Mouse (Mus musculus): Measurements from ENCODE around the gene Ttc28. TPM values are rescaled to one million over a fixed set of nuclear protein-coding genes. Genes with fewer than 3 reads are reported as not detected.
A peak's percentile ranks its signal among the peaks of the same experiment; 100 is the strongest.

The Ttc28 gene
- polyA plus RNA-seq, 1 experiment from 2014 or later: 0.85 TPM

DNA sequence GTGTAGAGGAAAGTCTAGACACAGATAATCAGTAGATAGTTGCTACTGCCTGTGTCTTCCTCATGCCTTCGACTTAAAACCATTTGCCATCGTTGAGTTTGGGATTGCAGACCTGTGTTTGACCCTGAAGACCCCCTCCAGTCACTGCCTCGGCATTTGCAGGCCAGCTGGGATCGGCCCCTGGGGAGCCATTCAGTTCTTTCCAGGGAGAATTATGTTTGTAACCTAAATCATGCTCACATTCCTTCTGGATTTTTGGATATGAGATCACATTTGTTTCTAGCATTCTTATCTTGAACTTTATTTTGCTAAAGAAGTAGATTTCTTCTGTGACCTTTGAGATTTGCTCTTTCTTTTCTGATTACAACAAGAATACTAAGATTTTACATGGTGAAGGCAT lies 80.5 kb downstream of the Ttc28 start:
- no peak for ATAC-seq (ENCODE audit: low read depth)
- no peak overlapping the region for H3K9ac ChIP-seq (ENCODE audit: low read depth, low read length)
- no peak overlapping the region for H3K4me2 ChIP-seq (ENCODE audit: low read depth, low read length)
- no peaks in the 10 kb centered on the region for H3K36me3 ChIP-seq (ENCODE audit: control insufficient read depth, insufficient read depth)
- H3K4me1 ChIP-seq (ENCODE audit: control insufficient read depth, low read depth, low read length): no peaks in the 10 kb centered on the region
- H3K27ac ChIP-seq (ENCODE audit: low read length): no peak overlapping the region
- 45% methylated on average over 4 of the region's 4 CpGs for WGBS (ENCODE audit: insufficient replicate concordance)
- no peak overlapping the region for H3K4me3 ChIP-seq (ENCODE audit: low read depth, low read length)
- H3K27me3 ChIP-seq (ENCODE audit: control insufficient read depth, insufficient read depth, low read depth, low read length): no peaks in the 10 kb centered on the region
- no peaks in the 10 kb centered on the region for H3K9me3 ChIP-seq (replicated peaks; ENCODE audit: control insufficient read depth, low read length)

DNA sequence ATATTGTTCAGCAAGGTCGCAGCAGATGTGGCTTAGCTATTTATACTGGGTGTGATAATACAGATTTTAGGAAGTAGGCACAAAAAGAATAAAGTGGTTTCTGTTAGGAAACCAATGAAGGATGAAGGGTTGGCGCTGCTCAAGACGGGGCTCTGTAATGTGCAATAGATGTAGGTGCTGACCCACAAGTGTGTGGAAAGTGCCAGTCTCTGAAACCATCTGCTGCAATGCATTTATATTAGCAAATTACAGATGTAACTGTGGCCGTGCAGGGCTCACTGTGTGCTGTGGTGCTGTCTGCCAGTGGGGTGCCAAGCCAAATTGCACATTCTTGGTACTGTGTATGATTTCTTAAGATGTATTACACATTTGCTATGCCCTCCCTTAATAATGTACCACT lies 81.3 kb downstream of the Ttc28 start:
- ATAC-seq (ENCODE audit: low read depth): no peak

DNA sequence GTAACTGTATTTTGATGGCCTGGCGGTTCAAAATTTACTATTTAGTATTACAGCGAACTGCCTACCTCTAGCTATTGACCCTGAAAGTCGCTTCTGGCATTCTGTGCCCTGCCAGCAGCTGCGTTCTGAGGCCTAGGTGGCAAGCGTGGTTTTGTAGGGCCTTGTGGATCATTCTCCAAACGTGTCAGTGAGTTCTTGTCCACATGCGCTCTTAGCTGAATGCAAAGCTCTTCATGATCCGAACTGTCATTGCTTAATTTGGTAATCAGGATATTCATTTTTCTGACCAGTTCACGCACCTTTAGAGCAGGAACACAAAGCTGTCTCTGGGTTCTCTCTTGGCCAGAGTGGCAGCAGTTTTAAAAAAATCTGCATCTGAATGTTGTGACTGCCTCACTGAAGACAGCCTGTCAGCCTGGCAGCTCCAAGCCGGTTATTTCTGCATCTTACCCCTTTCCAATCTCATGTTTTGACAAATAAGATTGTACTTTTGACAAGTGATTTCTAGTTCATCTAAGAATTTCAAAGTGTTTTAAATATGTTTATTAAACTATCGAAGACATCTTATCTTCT lies 88.0 kb downstream of the Ttc28 start:
- no peak overlapping the region for H3K27ac ChIP-seq (ENCODE audit: low read length)
- H3K4me1 ChIP-seq (ENCODE audit: control insufficient read depth, low read depth, low read length): no peaks in the 10 kb centered on the region
- no peaks in the 10 kb centered on the region for H3K9me3 ChIP-seq (replicated peaks; ENCODE audit: control insufficient read depth, low read length)
- H3K4me3 ChIP-seq (ENCODE audit: low read depth, low read length): no peak overlapping the region
- H3K36me3 ChIP-seq (ENCODE audit: control insufficient read depth, insufficient read depth): no peaks in the 10 kb centered on the region
- no peaks in the 10 kb centered on the region for H3K27me3 ChIP-seq (ENCODE audit: control insufficient read depth, insufficient read depth, low read depth, low read length)
- WGBS (ENCODE audit: insufficient replicate concordance): 62% methylated on average over 11 of the region's 11 CpGs
- H3K4me2 ChIP-seq (ENCODE audit: low read depth, low read length): no peak overlapping the region
- no peak overlapping the region for H3K9ac ChIP-seq (ENCODE audit: low read depth, low read length)
- ATAC-seq (ENCODE audit: low read depth): no peak

More for the DNA sequence above, 81.3 kb downstream of the Ttc28 start:
- no peak overlapping the region for H3K4me2 ChIP-seq (ENCODE audit: low read depth, low read length)
- no peaks in the 10 kb centered on the region for H3K9me3 ChIP-seq (replicated peaks; ENCODE audit: control insufficient read depth, low read length)
- no peak overlapping the region for H3K9ac ChIP-seq (ENCODE audit: low read depth, low read length)
- H3K4me3 ChIP-seq (ENCODE audit: low read depth, low read length): no peak overlapping the region
- H3K27ac ChIP-seq (ENCODE audit: low read length): no peak overlapping the region
- no peaks in the 10 kb centered on the region for H3K4me1 ChIP-seq (ENCODE audit: control insufficient read depth, low read depth, low read length)
- no peaks in the 10 kb centered on the region for H3K36me3 ChIP-seq (ENCODE audit: control insufficient read depth, insufficient read depth)
- 50% methylated on average over 4 of the region's 4 CpGs for WGBS (ENCODE audit: insufficient replicate concordance)
- no peaks in the 10 kb centered on the region for H3K27me3 ChIP-seq (ENCODE audit: control insufficient read depth, insufficient read depth, low read depth, low read length)

DNA sequence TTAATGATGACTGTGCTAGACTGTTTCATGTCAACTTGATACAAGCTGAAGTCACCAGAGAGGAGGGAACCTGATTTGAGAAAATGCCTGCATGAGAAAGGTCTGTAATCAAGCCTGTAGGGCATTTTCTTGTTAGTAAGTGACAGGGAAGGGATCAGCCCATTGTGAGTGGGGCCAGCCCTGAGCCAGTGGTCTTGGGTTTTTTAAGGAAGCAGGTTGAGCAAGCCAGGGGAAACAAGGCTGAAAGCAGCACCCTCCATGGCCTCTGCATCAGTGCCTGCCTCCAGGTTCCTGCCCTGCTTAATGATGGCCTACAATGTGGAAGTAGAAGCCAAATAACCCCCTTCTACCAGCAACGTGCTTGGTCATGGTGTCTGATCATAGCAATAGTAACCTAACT lies 89.0 kb downstream of the Ttc28 start:
- no peaks in the 10 kb centered on the region for H3K27me3 ChIP-seq (ENCODE audit: control insufficient read depth, insufficient read depth, low read depth, low read length)
- no peaks in the 10 kb centered on the region for H3K9me3 ChIP-seq (replicated peaks; ENCODE audit: control insufficient read depth, low read length)
- H3K36me3 ChIP-seq (ENCODE audit: control insufficient read depth, insufficient read depth): no peaks in the 10 kb centered on the region
- H3K4me3 ChIP-seq (ENCODE audit: low read depth, low read length): no peak overlapping the region
- no peak for ATAC-seq (ENCODE audit: low read depth)
- 35% methylated on average over 1 of the region's 1 CpGs for WGBS (ENCODE audit: insufficient replicate concordance)
- H3K9ac ChIP-seq (ENCODE audit: low read depth, low read length): no peak overlapping the region
- H3K27ac ChIP-seq (ENCODE audit: low read length): no peak overlapping the region
- H3K4me2 ChIP-seq (ENCODE audit: low read depth, low read length): no peak overlapping the region
- H3K4me1 ChIP-seq (ENCODE audit: control insufficient read depth, low read depth, low read length): no peaks in the 10 kb centered on the region

DNA sequence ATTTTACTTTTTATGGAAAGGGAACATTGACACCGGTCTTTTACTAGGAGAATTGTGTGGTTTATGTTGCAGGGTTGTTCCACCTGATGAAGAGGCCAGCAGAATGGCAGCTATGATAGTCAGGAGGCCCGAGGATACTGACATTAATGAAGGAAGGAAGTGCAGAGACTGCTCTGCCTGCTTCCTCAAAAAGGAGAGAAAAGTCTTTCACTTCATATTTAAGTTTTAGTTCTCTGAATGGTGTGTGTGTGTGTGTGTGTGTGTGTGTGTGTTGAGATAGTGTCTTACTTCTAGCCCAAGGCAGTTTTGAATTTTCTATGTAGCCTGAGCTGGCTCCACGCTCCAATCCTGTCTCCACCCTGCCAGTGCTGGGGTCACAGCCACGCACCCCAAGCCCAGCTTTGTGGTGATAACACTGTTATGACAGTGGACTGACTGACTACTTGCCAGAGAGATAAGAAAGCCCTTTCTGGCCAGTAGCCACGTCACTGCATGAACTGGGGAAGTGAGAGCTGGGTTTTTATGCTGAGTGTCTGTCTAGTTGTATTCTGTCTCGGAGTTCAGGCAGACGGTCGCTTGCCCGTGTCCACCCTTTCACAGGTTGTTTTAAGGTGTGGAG lies 90.7 kb downstream of the Ttc28 start:
- Histone ChIP-seq H3K36me3 (ENCODE audit: control insufficient read depth, insufficient read depth) (no peaks in the 10 kb centered on the region), H3K4me3 (ENCODE audit: low read depth, low read length) (no peak overlapping the region), H3K9ac (ENCODE audit: low read depth, low read length) (no peak overlapping the region), H3K4me2 (ENCODE audit: low read depth, low read length) (no peak overlapping the region), H3K27me3 (ENCODE audit: control insufficient read depth, insufficient read depth, low read depth, low read length) (no peaks in the 10 kb centered on the region), H3K9me3 (replicated peaks; ENCODE audit: control insufficient read depth, low read length) (no peaks in the 10 kb centered on the region), H3K4me1 (ENCODE audit: control insufficient read depth, low read depth, low read length) (no peaks in the 10 kb centered on the region), H3K27ac (ENCODE audit: low read length) (no peak overlapping the region)
- 14% methylated on average over 9 of the region's 9 CpGs for WGBS (ENCODE audit: insufficient replicate concordance)
- peak; percentile 16; the same call in 1 of the 2 replicates for ATAC-seq (ENCODE audit: low read depth)

DNA sequence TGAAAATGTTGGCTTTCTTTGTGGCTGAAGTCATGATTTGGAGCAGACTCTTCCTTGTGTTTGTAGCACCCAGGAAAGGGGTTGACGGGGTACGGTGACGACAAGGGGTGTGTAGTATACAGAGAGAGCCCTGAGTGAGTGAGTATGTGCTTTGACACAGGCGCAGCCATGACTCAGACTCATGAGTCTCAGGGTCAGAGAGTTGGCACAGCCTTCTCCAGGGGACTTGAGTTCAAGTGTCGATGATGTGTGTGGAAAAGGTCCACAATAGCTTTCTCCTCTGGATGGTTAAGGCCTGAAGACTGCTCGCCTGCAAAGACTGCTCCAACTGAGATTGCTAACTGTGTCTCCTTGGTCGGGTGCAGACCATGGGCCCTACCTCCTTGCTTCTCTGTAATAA lies 97.1 kb downstream of the Ttc28 start:
- no peak for ATAC-seq (ENCODE audit: low read depth)
- no peak overlapping the region for H3K4me3 ChIP-seq (ENCODE audit: low read depth, low read length)
- H3K27ac ChIP-seq (ENCODE audit: low read length): no peak overlapping the region
- H3K4me2 ChIP-seq (ENCODE audit: low read depth, low read length): no peak overlapping the region
- H3K4me1 ChIP-seq (ENCODE audit: control insufficient read depth, low read depth, low read length): no peaks in the 10 kb centered on the region
- no peaks in the 10 kb centered on the region for H3K36me3 ChIP-seq (ENCODE audit: control insufficient read depth, insufficient read depth)
- 71% methylated on average over 7 of the region's 7 CpGs for WGBS (ENCODE audit: insufficient replicate concordance)
- no peak overlapping the region for H3K9ac ChIP-seq (ENCODE audit: low read depth, low read length)
- no peaks in the 10 kb centered on the region for H3K9me3 ChIP-seq (replicated peaks; ENCODE audit: control insufficient read depth, low read length)
- H3K27me3 ChIP-seq (ENCODE audit: control insufficient read depth, insufficient read depth, low read depth, low read length): peaks cover 31% of the 10 kb centered on the region

DNA sequence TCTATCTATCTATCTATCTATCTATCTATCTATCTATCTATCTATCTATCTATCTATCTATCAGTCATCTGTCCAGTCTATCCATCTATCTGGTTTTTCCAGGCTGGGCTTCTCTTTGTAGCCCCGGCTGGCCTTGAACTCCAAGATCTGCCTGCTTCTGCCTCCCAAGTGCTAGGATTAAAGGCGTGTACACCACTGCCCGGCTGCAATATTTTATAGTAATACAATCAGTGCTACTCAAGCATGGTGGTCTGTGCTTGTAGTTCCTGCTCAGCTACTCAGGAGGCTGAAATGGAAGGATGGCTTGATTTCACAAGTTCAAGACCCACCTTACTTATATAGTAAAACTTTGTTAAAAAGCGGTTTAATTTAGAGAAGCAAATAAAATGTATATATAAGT lies 98.2 kb downstream of the Ttc28 start:
- no peak overlapping the region for H3K27ac ChIP-seq (ENCODE audit: low read length)
- no peaks in the 10 kb centered on the region for H3K36me3 ChIP-seq (ENCODE audit: control insufficient read depth, insufficient read depth)
- no peak overlapping the region for H3K4me2 ChIP-seq (ENCODE audit: low read depth, low read length)
- 55% methylated on average over 4 of the region's 4 CpGs for WGBS (ENCODE audit: insufficient replicate concordance)
- H3K4me1 ChIP-seq (ENCODE audit: control insufficient read depth, low read depth, low read length): no peaks in the 10 kb centered on the region
- no peak overlapping the region for H3K9ac ChIP-seq (ENCODE audit: low read depth, low read length)
- no peak for ATAC-seq (ENCODE audit: low read depth)
- no peaks in the 10 kb centered on the region for H3K9me3 ChIP-seq (replicated peaks; ENCODE audit: control insufficient read depth, low read length)
- H3K27me3 ChIP-seq (ENCODE audit: control insufficient read depth, insufficient read depth, low read depth, low read length): peaks cover 31% of the 10 kb centered on the region
- no peak overlapping the region for H3K4me3 ChIP-seq (ENCODE audit: low read depth, low read length)

DNA sequence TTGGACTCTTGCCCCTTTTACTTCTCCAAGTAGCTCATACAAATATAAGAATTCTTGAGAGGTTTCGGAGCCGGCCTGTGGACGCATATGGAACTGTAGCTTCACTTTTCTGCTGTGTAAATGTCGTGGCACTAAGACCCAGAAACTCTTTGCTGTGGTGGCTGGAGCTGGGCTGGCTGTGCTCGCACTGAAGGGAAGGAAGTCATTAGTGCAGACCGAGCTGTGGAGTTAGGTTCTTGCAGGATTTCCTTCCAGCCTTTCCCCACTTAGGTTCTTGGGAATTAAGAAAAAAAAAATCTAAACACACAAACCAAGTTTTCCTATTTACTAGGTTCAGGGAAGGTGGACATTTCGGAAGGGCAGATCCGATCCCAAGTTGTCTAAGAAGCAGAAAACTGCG lies 98.9 kb downstream of the Ttc28 start:
- Histone ChIP-seq H3K36me3 (ENCODE audit: control insufficient read depth, insufficient read depth) (no peaks in the 10 kb centered on the region), H3K4me1 (ENCODE audit: control insufficient read depth, low read depth, low read length) (no peaks in the 10 kb centered on the region), H3K27me3 (ENCODE audit: control insufficient read depth, insufficient read depth, low read depth, low read length) (peaks cover 31% of the 10 kb centered on the region), H3K4me3 (ENCODE audit: low read depth, low read length) (peak overlapping the region; percentile 59), H3K9me3 (replicated peaks; ENCODE audit: control insufficient read depth, low read length) (no peaks in the 10 kb centered on the region), H3K9ac (ENCODE audit: low read depth, low read length) (no peak overlapping the region), H3K4me2 (ENCODE audit: low read depth, low read length) (peak overlapping the region; percentile 74), H3K27ac (ENCODE audit: low read length) (no peak overlapping the region)
- no peak for ATAC-seq (ENCODE audit: low read depth)
- 2% methylated on average over 9 of the region's 9 CpGs for WGBS (ENCODE audit: insufficient replicate concordance)

DNA sequence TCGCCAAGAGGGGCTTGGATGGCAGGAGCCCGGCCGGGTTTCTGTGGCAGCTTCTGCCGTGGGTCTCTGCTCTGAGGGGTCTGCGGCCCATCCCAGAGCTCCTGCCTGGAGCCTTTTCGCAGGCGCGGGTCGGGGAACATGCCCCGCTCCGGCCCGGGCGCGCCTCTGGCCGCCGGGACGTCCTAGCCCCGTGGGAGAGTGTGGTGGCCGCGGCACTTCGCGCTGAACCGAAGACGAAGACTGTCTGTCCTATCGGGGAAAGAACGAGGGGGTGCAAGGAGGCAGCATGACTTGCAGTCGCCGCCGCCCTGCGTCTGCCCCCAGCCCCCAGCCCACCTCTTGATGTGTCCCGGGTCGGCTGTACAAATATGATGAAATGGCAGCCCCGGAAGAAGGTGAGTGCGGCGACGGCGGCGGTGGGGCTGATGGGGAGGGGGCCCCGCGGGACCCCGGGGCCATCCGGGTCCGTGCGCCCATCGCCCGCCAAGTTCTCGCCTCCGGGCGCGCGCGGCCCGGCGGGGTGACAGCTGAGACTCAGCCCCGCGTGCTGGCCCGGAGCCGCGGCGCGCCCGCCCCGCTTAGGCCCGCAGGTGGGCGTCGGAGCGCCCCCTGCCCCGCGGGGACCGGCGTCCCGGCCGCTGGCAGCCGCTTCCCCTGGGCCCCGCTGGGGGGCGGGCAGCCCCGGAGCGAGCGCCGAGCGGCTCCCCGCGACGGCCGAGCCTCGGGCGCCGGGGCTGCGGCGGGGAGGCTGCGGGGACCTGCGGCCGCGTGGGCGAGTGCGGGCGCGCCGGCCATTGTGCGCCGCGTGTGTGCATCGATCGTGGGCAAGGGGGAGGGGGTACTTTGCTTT lies 99.6 kb downstream of the Ttc28 start:
- Histone ChIP-seq H3K9ac (ENCODE audit: low read depth, low read length) (peak overlapping the region; percentile 48), H3K27ac (ENCODE audit: low read length) (peak overlapping the region; percentile 48), H3K9me3 (replicated peaks; ENCODE audit: control insufficient read depth, low read length) (no peaks in the 10 kb centered on the region), H3K4me3 (ENCODE audit: low read depth, low read length) (peak overlapping the region; percentile 59), H3K4me2 (ENCODE audit: low read depth, low read length) (peak overlapping the region; percentile 74), H3K4me1 (ENCODE audit: control insufficient read depth, low read depth, low read length) (no peaks in the 10 kb centered on the region), H3K27me3 (ENCODE audit: control insufficient read depth, insufficient read depth, low read depth, low read length) (peaks cover 31% of the 10 kb centered on the region), H3K36me3 (ENCODE audit: control insufficient read depth, insufficient read depth) (no peaks in the 10 kb centered on the region)
- peak; percentile 56; the same call in 1 of the 2 replicates for ATAC-seq (ENCODE audit: low read depth)
- WGBS (ENCODE audit: insufficient replicate concordance): under 1% methylated on average over 103 of the region's 104 CpGs

Measured in liver, embryonic 16.5 days (tissue).